Mouse (Mus musculus) small intestine, adult 2 months (tissue): ENCODE results near the gene Ipo5. TPM values are rescaled to one million over a fixed set of nuclear protein-coding genes. Genes with fewer than 3 reads are reported as not detected.

Experiments used
- H3K27ac ChIP-seq: fragments of 200-500 bp; 2 replicates; pipeline ENCODE4 v1.5.1; 2012; ENCODE audit warnings: low read depth, low read length, control low read depth, inconsistent platforms; ENCODE audit not compliant: insufficient read depth
- H3K27me3 ChIP-seq: fragments of 200-500 bp; 2 replicates; pipeline ENCODE4 v1.6.1; 2012; ENCODE audit warnings: mild to moderate bottlenecking, moderate library complexity, low read length, inconsistent platforms; ENCODE audit not compliant: control insufficient read depth, insufficient read depth
- H3K36me3 ChIP-seq: fragments of 200-500 bp; 2 replicates; pipeline ENCODE4 v1.6.1; 2012; ENCODE audit warnings: mild to moderate bottlenecking, low read length, control low read depth, inconsistent platforms; ENCODE audit not compliant: control insufficient read depth, insufficient read depth
- H3K4me1 ChIP-seq: fragments of 200-500 bp; 2 replicates; pipeline ENCODE4 v1.6.1; 2012; ENCODE audit warnings: low read length, inconsistent platforms, mixed read lengths; ENCODE audit not compliant: control insufficient read depth, insufficient read depth, insufficient read length
- H3K4me3 ChIP-seq: fragments of 200-500 bp; 2 replicates; pipeline ENCODE4 v1.5.1; 2012; ENCODE audit warnings: low read depth, mild to moderate bottlenecking, control low read depth, inconsistent platforms, low read length, moderate library complexity
- CTCF ChIP-seq: fragments of 200-500 bp; IDR thresholded peaks from 2 replicates; pipeline ENCODE4 v1.5.1; 2012; ENCODE audit warnings: low read depth, mild to moderate bottlenecking, control low read depth, inconsistent platforms, low read length, moderate library complexity, mixed read lengths; ENCODE audit not compliant: insufficient replicate concordance, insufficient read length; ENCODE audit errors: extremely low read depth
- POLR2A ChIP-seq: fragments of 200-500 bp; IDR thresholded peaks from 2 replicates; pipeline ENCODE4 v1.6.1; 2012; ENCODE audit warnings: low read depth, mild to moderate bottlenecking, control low read depth, inconsistent platforms, low read length, moderate library complexity
- WGBS: fragments of 180-500 bp; shearing (Covaris S2); methylation state at CpG from one replicate; pipeline ENCODE4 v1.1.7; 2018; 5-methylcytosine and 5-hydroxymethylcytosine counted together
- polyA plus RNA-seq: library from polyadenylated mRNA; depleted of rRNA; stranded (reverse); fragments of >200 nt; gene quantifications from 2 replicates; pipeline ENCODE4 v1.2.3, GENCODE M21; 2012

Ipo5 gene
- polyA plus RNA-seq, 1 experiment = 6.0 TPM

DNA sequence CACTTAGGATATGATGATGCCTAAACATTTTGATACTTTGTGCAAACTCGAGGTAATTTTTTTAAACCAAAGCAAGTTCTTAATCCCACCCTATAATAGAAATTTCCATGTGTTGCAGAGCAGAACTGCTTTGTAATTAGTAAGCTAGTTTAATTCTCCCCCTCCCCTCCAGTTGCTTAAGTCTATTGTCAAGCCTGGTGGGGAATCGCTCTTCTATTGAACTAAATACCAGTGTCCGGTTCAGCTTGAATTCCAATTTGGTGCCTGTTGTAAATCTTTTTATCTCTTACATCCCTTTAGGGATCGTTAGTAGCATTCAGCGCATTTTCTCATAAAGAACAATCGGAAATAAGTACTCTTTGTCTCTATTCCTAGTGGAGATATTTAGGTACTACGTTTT is 1.9 kb downstream of the Ipo5 start:
- Histone ChIP-seq H3K36me3 (peaks cover 3% of the 10 kb centered on the region), H3K4me3 (no peak overlapping the region), H3K27ac (no peak overlapping the region), H3K27me3 (no peaks in the 10 kb centered on the region), H3K4me1 (no peaks in the 10 kb centered on the region)
- WGBS = 49% methylated on average over 7 of the region's 7 CpGs
- no peak for TF ChIP-seq POLR2A
- TF ChIP-seq CTCF = no peak

DNA sequence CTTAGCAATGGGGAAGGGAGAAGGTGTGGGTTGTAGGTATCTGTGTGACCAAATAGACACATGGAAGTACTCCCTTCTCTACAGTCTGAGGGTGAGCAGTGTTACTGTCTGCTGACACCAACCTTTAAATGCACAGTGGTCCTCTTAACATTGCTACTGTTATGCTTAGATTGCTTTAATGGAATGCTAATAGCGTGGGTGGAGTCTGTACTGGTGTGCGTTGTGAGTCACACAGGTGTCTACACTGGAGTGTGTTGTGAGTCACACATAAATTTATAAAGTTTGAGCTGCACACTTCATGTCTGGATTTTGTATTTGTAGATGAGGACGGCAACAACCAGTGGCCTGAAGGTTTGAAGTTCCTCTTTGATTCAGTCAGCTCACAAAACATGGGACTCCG is 10.8 kb downstream of the Ipo5 start:
- Histone ChIP-seq H3K27ac (no peak overlapping the region), H3K4me1 (no peaks in the 10 kb centered on the region), H3K4me3 (no peak overlapping the region), H3K27me3 (no peaks in the 10 kb centered on the region), H3K36me3 (peaks cover 57% of the 10 kb centered on the region)
- TF ChIP-seq POLR2A (no peak), CTCF (no peak)
- WGBS = 90% methylated on average over 4 of the region's 4 CpGs

DNA sequence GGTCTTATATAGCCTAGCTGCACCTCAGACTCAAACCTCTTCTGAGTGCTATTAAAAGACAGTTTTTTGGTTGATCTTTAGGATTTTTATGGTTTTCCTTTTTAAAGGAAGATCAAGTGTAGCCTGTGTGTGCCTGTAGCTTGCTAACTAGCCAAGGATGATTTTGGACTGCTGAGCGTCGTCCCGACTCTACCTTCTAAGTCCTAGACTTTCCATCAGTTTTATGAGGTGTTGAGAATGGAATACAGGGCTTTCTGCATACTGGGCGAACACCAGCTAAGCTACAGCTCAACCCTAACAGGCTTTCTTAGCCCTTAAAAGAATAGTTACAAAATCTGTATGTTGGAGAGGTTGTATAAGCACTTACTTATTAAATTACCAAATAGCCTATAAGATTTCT is 13.0 kb downstream of the Ipo5 start:
- Histone ChIP-seq H3K4me1 (no peaks in the 10 kb centered on the region), H3K36me3 (peaks cover 58% of the 10 kb centered on the region), H3K27me3 (no peaks in the 10 kb centered on the region), H3K27ac (no peak overlapping the region), H3K4me3 (no peak overlapping the region)
- WGBS = 93% methylated on average over 4 of the region's 4 CpGs
- TF ChIP-seq CTCF (no peak), POLR2A (no peak)

DNA sequence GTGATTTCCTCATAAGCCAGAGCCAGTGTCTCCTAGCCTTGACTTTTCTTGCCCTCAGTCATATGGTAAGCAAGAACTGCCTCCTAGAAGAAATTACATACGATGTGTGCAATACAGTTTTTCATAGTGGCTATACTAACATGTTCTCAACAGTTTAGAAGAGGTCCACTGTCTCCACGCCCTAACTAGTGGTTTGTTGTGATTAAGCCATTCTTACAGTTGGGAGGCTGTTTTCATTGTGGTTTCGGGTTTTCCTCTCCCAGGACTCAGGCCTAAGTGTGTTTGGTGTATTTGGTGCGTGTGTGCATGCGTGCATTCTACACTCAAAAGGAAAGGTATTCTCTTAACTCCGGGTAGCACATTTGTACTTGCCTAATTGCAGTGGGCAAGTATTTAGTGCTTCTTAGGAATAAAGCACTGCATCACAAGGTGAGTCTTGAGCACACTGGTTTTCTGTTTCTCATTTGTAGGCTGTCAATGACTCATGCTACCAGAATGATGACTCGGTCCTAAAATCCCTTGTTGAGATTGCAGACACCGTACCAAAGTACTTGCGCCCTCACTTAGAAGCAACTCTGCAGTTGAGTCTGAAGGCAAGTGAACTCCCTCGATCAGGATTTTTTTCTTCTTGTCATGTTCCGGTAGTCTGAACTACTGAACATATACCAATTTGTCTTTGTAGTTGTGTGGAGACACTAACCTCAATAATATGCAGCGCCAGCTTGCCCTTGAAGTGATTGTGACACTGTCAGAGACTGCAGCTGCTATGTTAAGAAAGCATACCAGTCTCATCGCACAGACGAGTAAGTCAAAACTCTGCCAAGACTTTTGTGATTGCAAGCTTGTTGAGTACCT is 14.9 kb downstream of the Ipo5 start:
- no peak overlapping the region for H3K4me3 ChIP-seq
- 91% methylated on average over 14 of the region's 14 CpGs for WGBS
- no peak for TF ChIP-seq CTCF
- no peak for TF ChIP-seq POLR2A
- H3K27me3 ChIP-seq = no peaks in the 10 kb centered on the region
- peaks cover 54% of the 10 kb centered on the region for H3K36me3 ChIP-seq
- H3K27ac ChIP-seq = no peak overlapping the region
- no peaks in the 10 kb centered on the region for H3K4me1 ChIP-seq

DNA sequence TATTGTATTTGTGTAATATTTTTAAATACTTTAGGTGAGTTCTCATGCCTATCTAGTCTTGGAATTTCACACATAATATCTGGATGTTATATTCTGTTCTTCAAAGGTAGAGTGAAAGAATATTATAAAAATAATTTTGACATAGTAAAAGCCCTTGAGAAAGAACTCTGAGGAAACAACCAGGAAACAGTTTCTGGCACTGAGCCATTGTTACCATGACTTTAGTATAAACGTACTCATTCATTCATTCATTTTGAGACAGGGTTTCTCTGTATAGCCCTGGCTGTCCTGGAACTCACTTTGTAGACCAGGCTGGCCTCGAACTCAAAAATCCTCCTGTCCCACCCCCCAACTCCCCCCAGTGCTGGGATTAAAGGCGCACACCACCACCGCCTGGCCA is 20.2 kb downstream of the Ipo5 start:
- Histone ChIP-seq H3K27ac (no peak overlapping the region), H3K4me1 (no peaks in the 10 kb centered on the region), H3K27me3 (no peaks in the 10 kb centered on the region), H3K4me3 (no peak overlapping the region), H3K36me3 (peaks cover 44% of the 10 kb centered on the region)
- WGBS = 82% methylated on average over 4 of the region's 4 CpGs
- TF ChIP-seq CTCF (no peak), POLR2A (no peak)

DNA sequence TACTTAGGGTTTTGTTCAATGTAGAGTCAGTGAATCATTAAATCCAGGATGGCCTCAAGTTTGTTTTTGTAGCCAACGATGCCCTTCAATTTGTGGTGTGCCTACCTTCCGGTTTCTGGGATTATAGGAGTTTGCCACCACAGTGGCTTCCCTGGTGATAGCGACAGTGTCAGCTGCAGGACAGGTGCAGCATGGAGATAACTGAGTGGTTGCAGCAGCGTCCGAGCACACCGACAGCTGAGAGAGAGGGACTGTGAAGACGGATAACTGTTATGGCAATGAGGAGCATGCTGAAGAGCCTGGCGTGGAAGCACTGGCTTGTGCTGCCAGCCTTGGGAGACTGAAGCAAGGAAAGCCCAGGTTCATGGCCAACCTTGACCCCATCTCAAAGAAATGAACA is 22.6 kb downstream of the Ipo5 start:
- WGBS = 95% methylated on average over 8 of the region's 8 CpGs

DNA sequence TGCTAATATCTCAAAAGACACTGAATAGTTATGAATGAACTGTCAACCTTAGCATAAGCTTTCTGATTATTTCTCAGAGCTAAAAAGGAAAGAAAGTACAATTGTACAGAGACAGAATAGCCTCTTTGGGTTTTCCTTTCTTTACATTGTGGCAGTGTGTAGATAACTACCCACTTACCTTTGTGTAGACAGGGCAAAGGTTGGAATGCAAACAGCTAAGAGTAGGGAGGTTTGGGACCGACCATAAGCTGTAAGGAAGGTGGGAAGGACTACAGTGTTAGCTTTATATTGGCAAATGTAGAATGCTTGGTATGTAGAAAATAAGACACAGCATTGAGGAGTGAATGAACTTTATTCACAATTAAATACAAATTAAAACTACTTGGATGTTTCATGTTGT is 26.1 kb downstream of the Ipo5 start:
- no peak for TF ChIP-seq POLR2A
- no peak for TF ChIP-seq CTCF
- no peak overlapping the region for H3K27ac ChIP-seq
- 40% methylated on average over 1 of the region's 1 CpGs for WGBS
- no peaks in the 10 kb centered on the region for H3K27me3 ChIP-seq
- H3K36me3 ChIP-seq = peaks cover 60% of the 10 kb centered on the region
- no peak overlapping the region for H3K4me3 ChIP-seq
- no peaks in the 10 kb centered on the region for H3K4me1 ChIP-seq

More for the DNA sequence above, 22.6 kb downstream of the Ipo5 start:
- no peak overlapping the region for H3K27ac ChIP-seq
- peaks cover 43% of the 10 kb centered on the region for H3K36me3 ChIP-seq
- no peak overlapping the region for H3K4me3 ChIP-seq
- no peaks in the 10 kb centered on the region for H3K27me3 ChIP-seq
- no peak for TF ChIP-seq POLR2A
- no peak for TF ChIP-seq CTCF
- no peaks in the 10 kb centered on the region for H3K4me1 ChIP-seq

DNA sequence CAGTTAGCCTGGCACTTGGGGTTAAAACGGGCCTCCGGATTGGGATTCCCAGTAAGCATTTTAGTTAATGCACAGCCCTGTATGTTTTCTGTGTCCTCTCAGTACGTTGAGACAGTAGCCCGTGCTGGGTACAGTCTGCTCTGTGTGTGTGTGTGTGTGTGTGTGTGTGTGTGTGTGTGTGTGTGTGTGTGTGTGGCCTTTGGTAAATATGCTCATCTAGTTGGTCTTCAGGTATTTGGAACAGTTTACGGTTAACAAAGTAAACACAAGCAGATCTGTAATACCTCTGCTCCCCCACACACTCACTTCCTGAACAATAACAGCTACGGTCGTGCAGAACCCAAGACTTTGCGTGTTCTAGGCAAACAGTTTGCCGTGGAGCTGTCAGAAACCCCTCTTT is 31.8 kb downstream of the Ipo5 start:
- no peaks in the 10 kb centered on the region for H3K4me1 ChIP-seq

More for the DNA sequence above, 31.8 kb downstream of the Ipo5 start:
- Histone ChIP-seq H3K27me3 (no peaks in the 10 kb centered on the region), H3K27ac (no peak overlapping the region), H3K4me3 (no peak overlapping the region), H3K36me3 (peaks cover 50% of the 10 kb centered on the region)
- WGBS = 61% methylated on average over 9 of the region's 9 CpGs
- TF ChIP-seq CTCF (no peak), POLR2A (no peak)
